Mouse (Mus musculus) cerebellum, adult 2 months (tissue): ENCODE measurements around the gene Hist1h2bj.

ENCODE experiments used
- CTCF ChIP-seq: fragments of 200-500 bp; IDR thresholded peaks from 2 replicates; pipeline ENCODE4 v1.5.1; 2011; ENCODE audit warnings: low read depth, mild to moderate bottlenecking, control low read depth, low read length, moderate library complexity, borderline replicate concordance; ENCODE audit not compliant: insufficient read depth
- POLR2A ChIP-seq: fragments of 200-500 bp; IDR thresholded peaks from 2 replicates; pipeline ENCODE4 v1.6.1; 2011; ENCODE audit warnings: low read length, control low read depth, borderline replicate concordance; ENCODE audit not compliant: insufficient read depth

GRCm38 (mm10) chr13:22036149-22036956, 6.7 kb upstream of the Hist1h2bj start:
- no peak for TF ChIP-seq CTCF
- no peak for TF ChIP-seq POLR2A
